Mouse (Mus musculus): ENCODE data around the gene Wfdc15b.

The Wfdc15b gene

DNA sequence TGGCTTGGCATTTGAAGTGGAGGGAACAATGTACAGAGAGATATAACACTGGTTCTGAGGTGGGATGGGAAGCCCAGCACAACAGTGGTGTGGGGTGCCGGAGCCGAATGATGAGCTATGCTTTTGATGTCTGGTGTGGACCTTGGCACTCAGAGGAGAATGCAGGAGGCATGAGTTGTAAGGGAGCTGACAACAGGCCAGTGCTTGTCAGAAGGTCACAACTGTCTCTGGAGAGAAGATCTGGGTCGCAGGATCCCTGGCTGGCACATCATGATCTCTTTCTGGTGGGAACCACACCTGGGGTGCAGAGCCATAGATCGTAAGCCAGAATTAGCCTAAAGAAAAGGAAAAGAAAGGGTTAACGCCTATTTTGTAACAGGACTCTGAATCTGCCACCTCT, 43.6 kb downstream of the Wfdc15b start:
- DNase-seq = no peak

DNA sequence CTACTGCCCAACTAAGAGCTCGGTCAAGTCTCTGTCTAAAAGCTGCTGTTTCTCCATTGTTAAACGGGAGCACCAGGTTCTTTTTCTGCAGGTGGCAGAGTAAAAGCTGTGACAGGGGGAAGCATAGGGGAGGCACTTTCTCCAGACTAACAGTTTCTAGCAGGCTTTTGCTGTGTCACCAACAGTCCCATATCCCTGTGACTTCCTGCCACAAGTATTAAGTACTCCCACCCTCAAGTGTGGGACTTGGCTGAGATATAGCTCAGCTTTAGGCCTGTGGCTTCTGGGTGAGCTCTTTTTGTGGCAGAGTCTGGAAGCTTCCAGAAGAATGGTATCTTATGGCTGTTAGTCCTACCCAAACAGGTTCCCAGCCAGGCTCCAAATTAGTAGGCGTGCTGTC, 45.6 kb downstream of the Wfdc15b start:
- no peak for DNase-seq

DNA sequence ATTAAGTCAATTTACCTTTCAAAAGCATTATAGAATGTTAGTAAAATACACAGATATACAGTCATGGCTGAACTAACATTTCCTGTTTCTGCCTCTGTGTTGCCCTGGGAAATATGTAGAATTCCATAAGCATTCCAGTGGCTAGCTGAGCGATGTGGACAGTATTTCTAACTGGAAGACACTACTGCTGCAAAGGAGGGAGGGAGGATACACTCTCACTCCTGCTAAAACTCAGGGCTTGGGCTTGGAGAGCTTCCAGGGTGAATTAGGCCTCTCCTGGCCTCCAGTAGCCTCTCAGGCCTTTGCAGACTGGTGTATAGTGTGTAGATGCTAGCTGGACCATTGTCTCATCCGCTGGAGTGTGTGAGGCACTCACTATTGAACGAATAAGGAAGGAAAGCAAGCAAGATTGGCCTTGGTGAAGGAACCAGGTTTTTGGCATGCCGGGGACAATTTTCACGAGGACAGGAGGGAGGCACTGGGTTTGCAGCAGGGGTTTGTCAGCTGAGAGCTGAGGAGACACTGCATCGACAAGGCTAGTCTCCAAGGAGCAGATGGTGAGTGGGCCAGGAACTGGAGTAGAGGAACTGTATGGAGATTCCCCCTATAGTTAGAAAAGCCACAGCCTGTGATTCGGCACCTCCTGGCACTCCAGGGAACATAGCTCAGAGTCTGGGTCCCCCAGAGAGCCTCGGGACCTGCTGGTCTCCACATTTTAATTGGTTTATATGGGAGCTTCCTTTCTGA, 46.6 kb downstream of the Wfdc15b start:
- no peak for DNase-seq

DNA sequence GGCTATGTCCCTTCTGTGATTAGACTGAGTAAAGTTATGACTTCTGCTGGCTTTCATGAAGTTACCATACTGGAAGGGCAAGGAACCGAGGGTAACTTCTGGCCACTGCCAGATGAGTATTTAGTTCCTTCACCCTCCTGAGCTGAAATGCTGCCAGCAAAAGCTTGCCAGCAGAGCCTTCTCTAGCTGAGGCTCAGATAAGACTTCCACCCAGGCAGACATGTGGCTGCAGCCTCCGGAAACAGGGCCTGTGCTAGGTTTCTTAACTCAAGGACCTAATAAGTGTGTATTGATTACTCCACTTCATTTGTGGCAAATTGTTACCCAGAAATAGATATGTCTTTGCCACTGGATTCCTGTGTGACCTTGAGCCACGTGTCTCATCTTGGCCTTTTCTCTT, 48.1 kb downstream of the Wfdc15b start:
- no peak for DNase-seq

DNA sequence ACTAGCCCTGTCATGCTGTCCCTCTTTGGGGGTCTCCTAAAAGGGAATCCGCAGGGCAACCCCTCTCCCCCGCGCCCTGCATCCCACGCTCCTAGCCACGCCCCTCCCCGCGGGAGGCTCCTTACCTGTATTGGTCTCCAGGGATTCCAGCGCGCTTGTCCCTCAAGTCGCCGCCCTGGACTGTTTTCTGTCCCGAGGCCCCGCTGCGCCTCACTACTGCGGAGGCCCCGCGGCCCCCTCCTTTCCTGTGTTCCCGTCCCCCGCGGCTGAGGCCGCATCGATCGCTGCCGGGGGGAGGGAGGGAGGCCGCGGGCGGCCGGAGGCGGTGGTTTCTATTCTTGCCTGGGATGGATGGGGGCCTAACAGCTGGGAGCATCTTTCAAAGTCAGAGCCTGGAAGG, 50.6 kb downstream of the Wfdc15b start, which contains the start of gene Kcns1:
TSS of gene Kcns1 (minus strand) at position 212 of the 400 bp plus-strand sequence.
- no peak for DNase-seq

DNA sequence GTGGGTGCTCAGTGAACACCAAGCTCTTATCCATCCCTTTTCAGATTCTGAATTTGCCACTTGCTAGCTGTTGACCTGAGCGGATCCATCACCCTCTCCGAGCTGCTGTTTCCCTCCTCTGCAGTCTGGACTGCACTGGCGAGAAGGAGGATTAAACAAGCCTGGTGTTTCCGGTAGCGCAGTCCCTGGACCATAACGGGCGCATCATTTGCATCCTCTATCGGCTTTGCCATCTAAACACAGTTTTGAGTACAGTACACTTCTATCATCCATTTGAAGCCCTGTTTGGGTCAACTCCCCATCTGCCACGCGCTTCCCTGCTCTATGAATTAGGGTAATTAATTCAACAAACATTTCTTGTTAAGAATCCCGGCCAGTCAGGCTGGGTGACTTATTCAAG, 51.1 kb downstream of the Wfdc15b start:
- no peak for DNase-seq

DNA sequence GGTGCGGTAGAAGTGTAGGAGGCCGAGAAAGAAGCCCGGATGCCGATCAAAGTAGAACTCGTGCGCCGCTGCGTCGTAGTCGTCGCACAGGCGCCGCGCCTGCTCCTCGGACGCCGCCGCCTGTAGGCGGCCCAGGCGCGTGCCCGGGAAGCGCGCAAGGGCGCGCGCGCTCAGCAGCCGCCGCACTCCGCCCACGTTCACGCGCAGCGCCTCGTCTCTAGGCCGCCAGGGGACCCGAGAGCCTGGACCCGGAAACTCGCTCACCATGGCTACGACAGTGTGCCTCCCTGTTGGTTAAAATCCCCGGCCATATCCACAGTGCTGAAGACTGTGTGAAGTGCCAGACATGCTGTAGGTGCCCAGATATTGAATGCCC, 52.9 kb downstream of the Wfdc15b start:
- no peak for DNase-seq

DNA sequence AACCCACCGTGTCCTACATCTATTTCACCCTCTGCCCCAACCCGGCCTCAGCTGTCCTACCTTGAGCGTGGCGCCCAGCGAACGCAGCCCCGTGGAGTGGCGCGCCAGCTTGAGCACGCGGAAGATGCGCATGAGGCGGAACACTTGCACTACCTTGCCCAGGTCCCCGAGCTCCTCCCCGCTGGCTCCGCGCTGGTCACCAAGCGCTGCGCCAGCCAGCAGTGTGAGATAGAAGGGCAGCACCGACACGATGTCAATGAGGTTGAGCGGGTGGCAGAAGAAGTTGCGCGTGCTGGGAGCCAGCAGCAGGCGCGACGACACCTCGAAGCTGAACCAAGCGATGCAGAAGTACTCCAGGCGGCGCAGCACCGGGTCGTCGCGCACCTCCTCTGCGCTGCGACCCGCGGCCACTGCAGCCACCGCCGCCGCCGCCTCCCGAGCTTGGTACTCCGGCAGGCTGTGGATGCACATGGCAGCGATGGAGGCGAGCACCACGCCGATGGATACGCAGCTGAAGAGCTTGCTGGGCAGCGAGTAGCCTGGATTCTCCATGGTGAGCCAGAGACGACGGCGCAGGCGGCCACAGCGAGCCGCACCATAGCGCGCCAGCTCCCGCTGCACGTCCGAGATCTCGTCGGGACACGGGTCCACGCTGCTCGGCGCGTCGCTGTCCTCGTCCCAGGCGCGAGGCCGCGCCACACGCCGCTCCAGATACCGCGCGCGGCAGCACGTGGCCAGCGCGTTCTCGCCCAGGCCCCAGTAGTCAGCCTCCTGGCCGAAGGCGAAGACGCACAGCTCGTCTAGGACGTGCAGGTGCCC, 53.5 kb downstream of the Wfdc15b start:
- DNase-seq = no peak

DNA sequence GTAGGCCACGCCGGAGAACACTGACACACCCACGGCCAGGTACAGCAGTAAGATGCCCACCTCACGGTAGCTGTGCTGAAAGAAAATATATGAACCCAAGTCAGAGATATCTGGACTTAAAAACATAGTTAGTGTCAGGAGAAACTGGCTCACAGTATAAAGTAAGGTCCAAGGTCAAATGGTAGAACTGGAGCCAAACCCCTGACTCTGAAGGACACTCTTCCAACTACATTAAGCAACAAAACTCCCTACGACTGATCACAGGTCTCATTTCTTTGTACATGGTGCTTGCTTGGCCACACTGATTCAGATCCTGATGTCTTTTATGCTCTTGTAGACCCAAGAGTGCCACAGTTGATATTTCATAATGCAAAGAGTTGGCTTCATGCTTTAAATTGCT, 56.5 kb downstream of the Wfdc15b start:
- no peak for DNase-seq
